Mouse (Mus musculus) granulocyte monocyte progenitor cell, adult 5-6 weeks (primary cell): Measurements from ENCODE around the gene Efna2. TPM values are rescaled to one million over a fixed set of nuclear protein-coding genes. Genes with fewer than 3 reads are reported as not detected.
"Not testable (repeated sequence)": the region's sequence is repeated elsewhere in the genome, so short reads cannot be mapped to it uniquely, and the experiment has no call there.

ENCODE experiments used
- ATAC-seq: replicated peaks from 2 replicates; pipeline ENCODE4 v1.8.0; 2016; ENCODE audit warnings: mild to moderate bottlenecking, moderate TSS enrichment, inconsistent platforms; ENCODE audit not compliant: poor library complexity, severe bottlenecking
- total RNA-seq, 2 experiments: library from RNA; stranded (forward) in 1 of 2; stranded (reverse) in 1 of 2; fragments of 200-712, 200-1000 nt in 1 of 2; fragments of >200 nt in 1 of 2; fragmentation: Nextera tagmentation in 1 of 2; gene quantifications; 2 replicates each; pipeline ENCODE4 v1.2.3; 2014 to 2017

Gene Efna2
- total RNA-seq, 2 experiments from 2014 or later: 0.05 TPM; not detected in 1

- no peak for ATAC-seq
These were observed 3.3 kb downstream of the Efna2 start for GRCm38 (mm10) chr10:80182547-80182946.

GRCm38 (mm10) chr10:80186649-80187048 is 7.4 kb downstream of the Efna2 start:
- ATAC-seq: no peak

GRCm38 (mm10) chr10:80187739-80188138 is 8.5 kb downstream of the Efna2 start:
- ATAC-seq: no peak

- no peak for ATAC-seq
These were observed 9.3 kb downstream of the Efna2 start for GRCm38 (mm10) chr10:80188453-80189024.

- ATAC-seq: no peak
These were observed 10.7 kb downstream of the Efna2 start for GRCm38 (mm10) chr10:80189999-80190398.

- ATAC-seq: peak; percentile 18; the same call in 1 of the 2 replicates
These were observed 11.3 kb downstream of the Efna2 start for GRCm38 (mm10) chr10:80190491-80191051.

- ATAC-seq: no peak
These were observed 14.7 kb downstream of the Efna2 start for GRCm38 (mm10) chr10:80193976-80194375.

- ATAC-seq: no peak
These were observed 15.2 kb downstream of the Efna2 start for GRCm38 (mm10) chr10:80194441-80194840.

GRCm38 (mm10) chr10:80196167-80196566 is 16.9 kb downstream of the Efna2 start:
- no peak for ATAC-seq

- no peak for ATAC-seq
These were observed 17.7 kb downstream of the Efna2 start for GRCm38 (mm10) chr10:80196778-80197581.

- ATAC-seq: peak; percentile 98
These were observed 20.2 kb downstream of the Efna2 start for GRCm38 (mm10) chr10:80199440-80200008.

- ATAC-seq: no peak
These were observed 21.2 kb downstream of the Efna2 start for GRCm38 (mm10) chr10:80200485-80200884.

- no peak for ATAC-seq
These were observed 24.8 kb downstream of the Efna2 start for GRCm38 (mm10) chr10:80204055-80204454.

- no peak for ATAC-seq
These were observed 27.9 kb downstream of the Efna2 start for GRCm38 (mm10) chr10:80207201-80207600.

GRCm38 (mm10) chr10:80207676-80208075 is 28.4 kb downstream of the Efna2 start:
- ATAC-seq: no peak

GRCm38 (mm10) chr10:80208248-80208647 is 29.0 kb downstream of the Efna2 start:
- no peak for ATAC-seq

GRCm38 (mm10) chr10:80208841-80209371 is 29.6 kb downstream of the Efna2 start:
- ATAC-seq: no peak

- not testable (repeated sequence) for ATAC-seq
These were observed 32.3 kb downstream of the Efna2 start for GRCm38 (mm10) chr10:80211547-80212103.

GRCm38 (mm10) chr10:80215048-80215772 is 35.9 kb downstream of the Efna2 start:
- peak; percentile 59 for ATAC-seq

GRCm38 (mm10) chr10:80220676-80221075 is 41.4 kb downstream of the Efna2 start:
- ATAC-seq: no peak
